Mouse (Mus musculus): ENCODE data around the gene Kifc1. TPM values are rescaled to one million over a fixed set of nuclear protein-coding genes. Genes with fewer than 3 reads are reported as not detected.
A peak's percentile ranks its signal among the peaks of the same experiment; 100 is the strongest.

Kifc1 gene
- polyA plus RNA-seq, 1 experiment from 2014 or later, result 1.8 TPM

DNA sequence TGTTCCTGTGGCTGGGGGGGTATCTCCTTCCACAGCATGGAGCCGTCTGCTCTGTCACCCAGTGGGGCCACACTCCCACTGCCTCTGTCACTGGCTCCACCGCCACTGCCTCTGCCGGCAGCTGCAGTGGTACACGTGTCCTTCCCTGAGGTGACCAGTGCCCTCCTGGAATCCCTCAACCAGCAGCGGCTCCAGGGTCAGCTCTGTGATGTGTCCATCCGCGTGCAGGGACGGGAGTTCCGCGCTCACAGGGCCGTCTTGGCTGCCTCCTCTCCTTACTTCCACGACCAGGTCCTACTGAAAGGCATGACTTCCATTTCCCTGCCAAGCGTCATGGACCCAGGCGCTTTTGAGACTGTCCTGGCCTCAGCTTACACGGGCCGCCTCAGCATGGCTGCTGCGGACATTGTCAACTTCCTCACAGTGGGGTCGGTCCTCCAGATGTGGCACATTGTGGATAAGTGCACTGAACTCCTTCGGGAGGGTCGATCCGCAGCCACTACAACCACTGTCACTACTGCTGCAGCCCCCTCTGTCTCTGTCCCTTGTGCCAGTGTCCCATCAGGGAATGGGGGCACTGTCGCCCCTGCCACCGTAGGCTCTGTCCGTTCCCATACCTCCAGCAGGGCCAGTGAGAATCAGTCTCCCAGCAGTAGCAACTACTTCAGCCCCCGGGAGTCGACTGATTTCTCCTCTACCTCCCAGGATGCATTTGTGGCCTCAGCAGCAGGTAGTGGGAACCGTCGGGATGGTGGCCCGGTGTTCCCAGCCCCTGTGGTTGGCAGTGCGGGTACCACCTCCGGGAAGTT lies 26.6 kb upstream of the Kifc1 start:
- no peaks in the 10 kb centered on the region for H3K9me3 ChIP-seq
- no peak overlapping the region for H3K27ac ChIP-seq
- WGBS, result 74% methylated on average over 31 of the region's 31 CpGs
- H3K4me3 ChIP-seq, result peak overlapping the region; percentile 51
- peak overlapping the region; percentile 63 for H3K4me2 ChIP-seq
- no peak for ATAC-seq (ENCODE audit: low FRiP score)
- H3K36me3 ChIP-seq, result peaks cover 40% of the 10 kb centered on the region
- peak overlapping the region; percentile 67 for H3K9ac ChIP-seq
- H3K27me3 ChIP-seq, result peaks cover 14% of the 10 kb centered on the region
- peaks cover 73% of the 10 kb centered on the region for H3K4me1 ChIP-seq (replicated peaks)

DNA sequence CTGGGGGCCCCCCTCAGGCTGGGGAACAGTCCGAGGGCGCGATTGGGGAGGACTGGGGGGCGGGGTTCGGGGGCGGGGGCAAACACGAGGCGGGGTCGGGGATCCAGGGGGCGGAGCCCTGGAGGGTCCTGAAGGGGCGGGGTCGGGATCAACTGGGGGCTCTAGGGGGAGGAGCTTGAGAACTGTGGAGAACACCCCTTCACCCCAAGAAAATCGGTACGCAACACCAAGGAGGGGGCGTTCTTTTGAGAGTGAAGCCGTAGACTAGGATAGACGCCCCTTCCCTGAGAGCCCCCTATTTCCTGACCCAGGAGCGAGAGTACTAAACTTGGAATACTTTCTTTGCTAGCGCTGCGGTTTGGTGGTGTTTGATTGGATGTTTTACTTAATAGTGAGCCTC lies 25.8 kb upstream of the Kifc1 start:
- peaks cover 78% of the 10 kb centered on the region for H3K4me1 ChIP-seq (replicated peaks)

DNA sequence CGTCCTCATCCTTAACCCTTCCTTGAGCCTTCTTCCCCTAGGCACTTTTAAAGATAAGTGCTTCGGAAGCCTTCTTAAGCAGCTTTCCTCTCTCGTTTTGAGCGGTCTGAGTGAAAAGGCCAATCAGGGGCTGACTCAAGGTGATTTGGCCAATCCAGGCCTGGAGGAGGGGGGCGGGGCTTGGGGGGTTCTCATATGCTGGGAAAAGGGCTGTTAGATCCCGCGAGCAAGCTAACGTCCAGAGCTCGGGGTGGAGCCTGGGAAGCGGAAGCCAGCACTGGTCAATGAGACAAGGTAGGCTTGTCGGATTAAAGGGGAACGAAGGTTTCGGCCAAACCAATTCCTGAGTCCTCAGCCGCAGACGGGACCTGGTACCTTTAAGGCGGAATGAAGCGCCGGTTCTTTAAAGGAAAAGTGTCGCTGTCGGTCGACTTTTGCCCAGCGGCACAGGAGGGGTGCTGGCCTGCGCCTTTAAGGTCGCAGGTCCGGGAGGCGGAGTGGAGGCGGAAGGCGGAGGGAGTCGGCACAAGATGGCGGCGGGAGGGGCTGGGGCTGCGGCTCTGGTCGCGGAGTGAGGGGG lies 25.3 kb upstream of the Kifc1 start, which contains the start of the genes Tapbp and Zbtb22:
Gene Tapbp, plus strand, starts transcription at position 229 of the 580 bp plus-strand sequence.
Gene Zbtb22, plus strand, starts transcription at position 234 of the 580 bp plus-strand sequence.
- peak within 1 kb of the TSS; percentile 83 for H3K27ac ChIP-seq
- H3K27me3 ChIP-seq, result peaks cover 14% of the 10 kb centered on the region
- peak within 1 kb of the TSS; percentile 51 for H3K4me3 ChIP-seq
- no peaks in the 10 kb centered on the region for H3K9me3 ChIP-seq
- H3K36me3 ChIP-seq, result peaks cover 53% of the 10 kb centered on the region
- peak; percentile 91 for ATAC-seq (ENCODE audit: low FRiP score)
- under 1% methylated on average over 30 of the region's 34 CpGs for WGBS
- H3K4me1 ChIP-seq (replicated peaks), result peaks cover 78% of the 10 kb centered on the region
- peak within 1 kb of the TSS; percentile 63 for H3K4me2 ChIP-seq
- H3K9ac ChIP-seq, result peak within 1 kb of the TSS; percentile 67

More for the DNA sequence above, 25.8 kb upstream of the Kifc1 start:
- no peaks in the 10 kb centered on the region for H3K9me3 ChIP-seq
- peak overlapping the region; percentile 63 for H3K4me2 ChIP-seq
- H3K27me3 ChIP-seq, result peaks cover 14% of the 10 kb centered on the region
- peak overlapping the region; percentile 83 for H3K27ac ChIP-seq
- under 1% methylated on average over 15 of the region's 20 CpGs for WGBS
- H3K4me3 ChIP-seq, result peak overlapping the region; percentile 51
- ATAC-seq (ENCODE audit: low FRiP score), result peak; percentile 36
- peak overlapping the region; percentile 67 for H3K9ac ChIP-seq
- H3K36me3 ChIP-seq, result peaks cover 48% of the 10 kb centered on the region

DNA sequence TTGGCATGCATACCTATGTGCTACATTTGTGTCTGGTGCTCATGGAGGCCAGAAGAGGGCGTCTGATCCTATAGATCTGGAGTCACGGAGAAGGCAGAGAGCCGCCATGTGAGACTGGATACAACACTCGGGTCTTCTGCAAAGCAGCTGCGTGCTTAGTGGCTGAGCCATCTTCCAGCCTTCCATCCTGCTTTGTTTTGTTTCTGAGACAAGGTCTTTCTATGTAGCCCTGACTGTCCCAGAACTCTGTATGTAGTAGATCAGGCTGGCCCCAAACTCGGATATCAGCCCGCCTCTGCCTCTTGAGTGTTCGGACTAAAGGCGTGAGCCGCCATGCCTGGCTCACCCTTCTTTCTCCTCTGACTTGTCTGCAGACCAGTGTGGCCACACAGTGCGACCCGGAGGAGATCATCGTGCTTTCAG lies 24.5 kb upstream of the Kifc1 start:
- peaks cover 78% of the 10 kb centered on the region for H3K4me1 ChIP-seq (replicated peaks)
- no peak overlapping the region for H3K27ac ChIP-seq
- H3K36me3 ChIP-seq, result peaks cover 55% of the 10 kb centered on the region
- peak overlapping the region; percentile 63 for H3K4me2 ChIP-seq
- no peaks in the 10 kb centered on the region for H3K9me3 ChIP-seq
- H3K27me3 ChIP-seq, result peaks cover 14% of the 10 kb centered on the region
- 68% methylated on average over 13 of the region's 13 CpGs for WGBS
- no peak for ATAC-seq (ENCODE audit: low FRiP score)
- H3K4me3 ChIP-seq, result peak overlapping the region; percentile 51
- H3K9ac ChIP-seq, result peak overlapping the region; percentile 67

DNA sequence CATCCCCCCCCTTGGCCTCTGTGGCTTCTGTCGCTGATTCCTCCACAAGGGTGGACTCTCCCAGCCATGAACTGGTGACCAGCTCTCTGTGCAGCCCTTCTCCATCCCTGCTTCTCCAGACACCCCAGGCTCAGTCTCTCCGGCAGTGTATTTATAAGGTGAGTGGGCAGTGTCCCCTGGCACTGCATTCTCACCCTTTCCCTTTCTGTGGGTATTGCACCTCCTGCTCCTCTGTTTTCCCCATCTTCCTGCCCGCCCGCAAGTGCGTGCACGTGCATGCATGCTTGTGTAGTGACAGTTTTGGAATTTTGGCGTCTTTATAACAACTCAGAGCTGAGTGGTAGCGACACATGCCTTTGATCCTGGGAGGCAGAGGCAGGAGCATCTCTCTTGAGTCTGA lies 23.4 kb upstream of the Kifc1 start:
- Histone ChIP-seq H3K4me3 (no peak overlapping the region), H3K9ac (0 out of 2 replicates have a peak overlapping the region, but pooled peaks have one; percentile 35), H3K27ac (no peak overlapping the region), H3K36me3 (peaks cover 55% of the 10 kb centered on the region), H3K9me3 (no peaks in the 10 kb centered on the region), H3K4me1 (replicated peaks) (peaks cover 70% of the 10 kb centered on the region), H3K4me2 (no peak overlapping the region), H3K27me3 (peaks cover 11% of the 10 kb centered on the region)
- no peak for ATAC-seq (ENCODE audit: low FRiP score)
- 97% methylated on average over 8 of the region's 8 CpGs for WGBS

DNA sequence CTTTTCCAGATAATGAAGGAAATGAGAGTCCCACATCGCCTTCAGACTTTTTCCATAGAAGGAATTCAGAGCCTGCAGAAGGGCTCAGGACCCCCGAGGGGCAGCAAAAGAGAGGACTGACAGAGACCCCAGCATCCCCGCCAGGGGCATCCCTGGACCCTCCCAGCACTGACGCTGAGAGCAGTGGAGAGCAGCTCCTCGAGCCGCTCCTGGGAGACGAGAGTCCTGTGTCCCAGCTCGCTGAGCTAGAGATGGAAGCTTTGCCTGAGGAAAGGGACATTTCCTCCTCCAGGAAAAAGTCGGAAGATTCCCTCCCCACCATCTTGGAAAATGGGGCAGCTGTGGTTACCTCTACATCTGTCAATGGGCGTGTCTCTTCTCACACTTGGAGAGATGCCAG lies 22.8 kb upstream of the Kifc1 start:
- Histone ChIP-seq H3K9ac (no peak overlapping the region), H3K27me3 (peaks cover 5% of the 10 kb centered on the region), H3K4me3 (no peak overlapping the region), H3K9me3 (no peaks in the 10 kb centered on the region), H3K4me1 (replicated peaks) (peaks cover 65% of the 10 kb centered on the region), H3K4me2 (no peak overlapping the region), H3K27ac (no peak overlapping the region), H3K36me3 (peaks cover 55% of the 10 kb centered on the region)
- 92% methylated on average over 10 of the region's 10 CpGs for WGBS
- no peak for ATAC-seq (ENCODE audit: low FRiP score)

DNA sequence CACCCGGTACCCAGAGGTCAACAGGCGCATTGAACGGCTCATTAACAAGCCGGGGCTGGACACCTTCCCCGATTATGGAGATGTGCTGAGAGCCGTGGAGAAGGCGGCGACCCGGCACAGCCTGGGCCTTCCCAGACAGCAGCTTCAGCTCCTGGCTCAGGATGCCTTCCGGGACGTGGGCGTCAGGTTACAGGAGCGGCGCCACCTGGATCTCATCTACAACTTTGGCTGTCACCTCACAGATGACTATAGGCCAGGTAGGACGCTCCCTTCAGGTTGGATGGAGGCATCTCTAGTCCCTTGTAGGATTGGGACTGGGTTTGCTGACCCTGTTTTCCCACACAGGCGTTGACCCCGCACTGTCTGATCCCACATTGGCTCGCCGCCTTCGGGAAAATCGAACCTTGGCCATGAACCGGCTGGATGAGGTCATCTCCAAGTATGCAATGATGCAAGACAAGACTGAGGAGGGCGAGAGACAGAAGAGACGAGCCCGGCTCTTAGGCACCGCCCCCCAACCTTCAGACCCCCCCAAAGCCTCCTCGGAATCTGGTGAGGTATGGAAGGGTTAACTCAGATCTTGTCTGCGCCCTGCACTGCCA lies 21.5 kb upstream of the Kifc1 start:
- H3K27ac ChIP-seq, result no peak overlapping the region
- no peak overlapping the region for H3K4me2 ChIP-seq
- ATAC-seq (ENCODE audit: low FRiP score), result no peak
- 91% methylated on average over 28 of the region's 28 CpGs for WGBS
- no peaks in the 10 kb centered on the region for H3K9me3 ChIP-seq
- H3K4me1 ChIP-seq (replicated peaks), result peaks cover 61% of the 10 kb centered on the region
- no peak overlapping the region for H3K4me3 ChIP-seq
- H3K27me3 ChIP-seq, result no peaks in the 10 kb centered on the region
- peak overlapping the region; percentile 8; the same call in 1 of the 2 replicates for H3K9ac ChIP-seq
- peaks cover 44% of the 10 kb centered on the region for H3K36me3 ChIP-seq

DNA sequence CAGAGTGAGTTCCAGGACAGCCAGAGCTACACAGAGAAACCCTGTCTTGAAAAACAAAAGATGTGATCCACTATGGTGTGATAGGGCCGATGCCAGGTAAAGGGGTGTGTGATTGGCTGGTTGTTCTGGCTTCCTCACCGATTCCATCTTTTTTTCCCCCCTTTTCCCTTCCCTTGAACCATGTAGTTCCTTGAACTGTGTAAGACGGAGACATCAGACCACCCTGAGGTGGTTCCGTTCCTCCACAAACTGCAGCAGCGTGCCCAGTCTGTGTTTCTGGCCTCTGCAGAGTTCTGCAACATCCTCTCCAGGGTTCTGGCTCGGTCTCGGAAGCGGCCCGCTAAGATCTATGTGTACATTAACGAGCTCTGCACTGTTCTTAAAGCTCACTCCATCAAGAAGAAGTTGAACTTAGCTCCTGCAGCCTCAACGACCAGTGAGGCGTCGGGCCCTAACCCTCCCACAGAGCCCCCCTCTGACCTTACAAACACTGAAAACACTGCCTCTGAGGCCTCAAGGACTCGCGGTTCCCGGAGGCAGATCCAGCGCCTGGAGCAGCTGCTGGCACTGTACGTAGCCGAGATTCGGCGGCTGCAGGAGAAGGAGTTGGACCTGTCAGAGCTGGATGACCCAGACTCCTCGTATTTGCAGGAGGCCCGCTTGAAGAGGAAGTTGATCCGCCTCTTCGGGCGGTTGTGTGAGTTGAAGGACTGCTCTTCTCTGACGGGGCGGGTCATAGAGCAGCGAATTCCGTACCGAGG lies 20.8 kb upstream of the Kifc1 start:
- Histone ChIP-seq H3K36me3 (peaks cover 44% of the 10 kb centered on the region), H3K9me3 (no peaks in the 10 kb centered on the region), H3K4me2 (no peak overlapping the region), H3K4me1 (replicated peaks) (peaks cover 55% of the 10 kb centered on the region), H3K9ac (no peak overlapping the region), H3K27ac (no peak overlapping the region), H3K27me3 (no peaks in the 10 kb centered on the region), H3K4me3 (no peak overlapping the region)
- WGBS, result 91% methylated on average over 31 of the region's 31 CpGs
- no peak for ATAC-seq (ENCODE audit: low FRiP score)

DNA sequence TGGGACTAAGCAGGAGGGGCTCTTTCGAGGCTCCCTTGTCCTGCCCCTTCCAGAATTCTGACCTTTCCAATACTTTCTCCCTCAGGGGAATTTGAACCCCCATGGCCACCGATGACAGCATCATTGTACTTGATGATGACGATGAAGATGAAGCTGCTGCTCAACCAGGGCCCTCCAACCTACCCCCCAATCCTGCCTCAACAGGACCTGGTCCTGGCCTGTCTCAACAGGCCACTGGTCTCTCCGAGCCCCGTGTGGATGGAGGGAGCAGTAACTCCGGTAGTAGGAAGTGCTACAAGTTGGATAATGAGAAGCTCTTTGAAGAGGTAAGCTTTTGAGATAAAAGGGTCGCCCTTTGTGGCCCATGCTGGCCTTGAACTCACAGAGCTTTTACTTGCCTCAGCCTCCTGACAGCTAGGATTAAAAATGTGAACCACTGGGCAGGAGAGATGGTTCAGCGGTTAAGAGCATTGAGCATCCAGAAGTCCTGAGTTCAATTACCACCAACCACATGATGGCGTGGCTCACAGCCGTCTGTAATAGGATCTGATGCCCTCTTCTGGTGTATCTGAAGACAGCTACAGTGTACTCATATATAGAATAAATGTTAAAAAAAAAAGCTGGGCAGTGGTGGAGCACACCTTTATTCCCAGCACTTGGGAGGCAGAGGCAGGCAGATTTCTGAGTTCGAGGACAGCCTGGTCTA lies 20.0 kb upstream of the Kifc1 start:
- peak overlapping the region; percentile 79 for H3K4me3 ChIP-seq
- peak overlapping the region; percentile 89 for H3K27ac ChIP-seq
- 55% methylated on average over 11 of the region's 11 CpGs for WGBS
- H3K9me3 ChIP-seq, result no peaks in the 10 kb centered on the region
- peak overlapping the region; percentile 92 for H3K9ac ChIP-seq
- peaks cover 44% of the 10 kb centered on the region for H3K36me3 ChIP-seq
- H3K4me1 ChIP-seq (replicated peaks), result peaks cover 55% of the 10 kb centered on the region
- no peak for ATAC-seq (ENCODE audit: low FRiP score)
- peak overlapping the region; percentile 92 for H3K4me2 ChIP-seq
- H3K27me3 ChIP-seq, result no peaks in the 10 kb centered on the region

DNA sequence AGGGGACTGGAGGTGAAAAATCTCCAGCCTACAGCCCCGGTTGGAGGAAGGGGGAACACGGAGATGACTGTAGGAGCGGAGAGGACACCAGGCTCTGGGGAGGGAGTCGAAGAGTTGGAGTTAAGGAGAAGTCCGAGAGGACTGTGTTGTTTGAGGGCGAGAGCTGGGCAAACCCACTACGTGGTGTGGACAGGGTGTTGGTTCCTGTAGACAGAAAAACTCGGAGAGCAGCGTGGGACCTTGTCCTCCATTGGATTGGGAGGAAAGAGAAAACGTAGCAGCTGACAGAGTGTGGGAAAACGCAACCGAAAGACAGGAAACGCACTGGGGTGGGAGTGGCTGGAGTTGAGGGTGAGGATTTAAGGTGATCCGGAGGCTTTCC lies 19.4 kb upstream of the Kifc1 start:
- no peaks in the 10 kb centered on the region for H3K9me3 ChIP-seq
- WGBS, result 2% methylated on average over 14 of the region's 14 CpGs
- no peak; the same call in 1 of the 2 replicates for ATAC-seq (ENCODE audit: low FRiP score)
- H3K27me3 ChIP-seq, result no peaks in the 10 kb centered on the region
- peak overlapping the region; percentile 89 for H3K27ac ChIP-seq
- H3K36me3 ChIP-seq, result peaks cover 41% of the 10 kb centered on the region
- peak overlapping the region; percentile 79 for H3K4me3 ChIP-seq
- H3K9ac ChIP-seq, result peak overlapping the region; percentile 92
- H3K4me2 ChIP-seq, result peak overlapping the region; percentile 92
- H3K4me1 ChIP-seq (replicated peaks), result peaks cover 48% of the 10 kb centered on the region

DNA sequence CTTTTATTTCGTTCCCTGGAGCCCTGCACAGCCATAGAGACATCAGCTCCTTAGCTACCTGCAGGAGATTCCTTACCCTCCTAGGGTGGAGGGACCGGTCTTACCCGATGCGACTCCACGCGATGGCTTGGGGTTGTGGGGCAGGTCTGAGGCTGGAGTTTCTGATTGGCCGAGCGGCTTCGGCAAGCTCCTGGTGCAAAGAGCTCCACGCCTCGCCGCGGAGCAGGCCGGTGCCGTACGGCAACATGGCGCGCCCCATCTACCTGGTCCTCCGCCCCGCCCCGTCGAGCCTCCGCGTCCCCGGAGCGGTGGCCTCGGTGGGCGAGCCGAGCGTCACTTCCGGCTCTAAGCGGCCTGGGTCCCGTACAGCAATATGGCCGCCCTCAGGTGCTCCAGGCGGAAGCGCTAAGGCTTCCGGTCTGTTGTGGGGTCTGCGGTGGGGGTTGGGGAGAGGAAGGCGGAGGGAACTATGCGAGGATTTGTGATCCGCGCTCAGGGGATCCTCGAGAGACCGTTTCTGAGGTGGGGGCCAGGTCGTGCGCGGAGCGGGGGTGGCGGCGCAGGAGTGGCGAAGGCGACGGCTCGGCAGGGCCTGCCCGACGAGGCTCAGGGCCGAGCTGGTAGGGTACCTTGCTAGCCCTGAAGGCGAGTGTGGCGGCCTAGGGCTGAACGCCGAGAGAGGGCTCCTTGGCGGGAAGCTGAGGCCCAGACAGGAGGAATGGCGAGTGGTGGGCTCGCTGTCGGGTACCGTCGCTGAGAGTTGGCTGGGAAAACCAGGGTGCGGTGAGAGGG lies 18.8 kb upstream of the Kifc1 start, which contains the start of gene Daxx:
Gene Daxx, plus strand, starts transcription at position 338 of the 792 bp plus-strand sequence.
- peaks cover 43% of the 10 kb centered on the region for H3K4me1 ChIP-seq (replicated peaks)
- peak within 1 kb of the TSS; percentile 92 for H3K9ac ChIP-seq
- peak within 1 kb of the TSS; percentile 79 for H3K4me3 ChIP-seq

More for the DNA sequence above, 18.8 kb upstream of the Kifc1 start, which contains the start of gene Daxx:
- Histone ChIP-seq H3K27me3 (no peaks in the 10 kb centered on the region), H3K36me3 (peaks cover 35% of the 10 kb centered on the region), H3K4me2 (peak within 1 kb of the TSS; percentile 92), H3K9me3 (no peaks in the 10 kb centered on the region), H3K27ac (peak within 1 kb of the TSS; percentile 95)
- peak; percentile 96 for ATAC-seq (ENCODE audit: low FRiP score)
- WGBS, result under 1% methylated on average over 68 of the region's 68 CpGs

Data from hindbrain, embryonic 13.5 days (tissue).